Mouse (Mus musculus): Measurements from ENCODE around the gene Slc9a8. TPM values are rescaled to one million over a fixed set of nuclear protein-coding genes. Genes with fewer than 3 reads are reported as not detected.

Slc9a8 gene
- polyA plus RNA-seq, 1 experiment from 2014 or later = 25.9 TPM

GRCm38 (mm10) chr2:167423031-167423611 is 1.6 kb downstream of the Slc9a8 start:
- H3K27ac ChIP-seq (ENCODE audit: low read depth, low read length) = peak overlapping the region; percentile 99
- no peaks in the 10 kb centered on the region for H3K9me3 ChIP-seq (ENCODE audit: control insufficient read depth, low read length)
- no peak overlapping the region for H3K4me3 ChIP-seq (ENCODE audit: low read depth, low read length)
- peaks cover 24% of the 10 kb centered on the region for H3K36me3 ChIP-seq (ENCODE audit: control insufficient read depth, insufficient read depth, low read length)
- H3K9ac ChIP-seq (replicated peaks; ENCODE audit: low read depth, low read length) = peak overlapping the region; percentile 90; the same call in 1 of the 2 replicates
- no peak for ATAC-seq (ENCODE audit: low read depth)
- H3K4me2 ChIP-seq (ENCODE audit: low read depth, low read length) = peak overlapping the region; percentile 71
- H3K4me1 ChIP-seq (ENCODE audit: control insufficient read depth, insufficient read depth, low read length) = peaks cover 17% of the 10 kb centered on the region
- 92% methylated on average over 5 of the region's 5 CpGs for WGBS
- no peaks in the 10 kb centered on the region for H3K27me3 ChIP-seq (ENCODE audit: control insufficient read depth, insufficient read depth, low read length)

DNA sequence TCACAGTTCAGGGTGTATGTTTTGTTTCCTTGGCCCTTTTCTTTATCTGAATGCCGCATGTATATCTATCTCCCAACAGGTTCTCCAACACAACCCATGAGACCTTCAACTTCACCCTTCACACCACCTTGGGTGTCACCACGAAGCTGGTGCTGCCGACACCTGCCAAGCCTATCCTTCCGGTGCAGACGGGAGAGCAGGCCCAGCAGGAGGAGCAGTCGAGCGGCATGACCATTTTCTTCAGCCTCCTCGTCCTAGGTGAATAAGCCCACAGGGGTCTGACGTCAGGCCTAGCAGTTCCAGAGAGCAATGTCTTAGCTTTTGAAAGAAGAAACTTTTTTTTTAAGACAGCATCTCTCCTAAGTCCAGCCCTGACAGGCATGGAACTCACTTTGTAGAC is 2.5 kb downstream of the Slc9a8 start:
- Histone ChIP-seq H3K4me3 (ENCODE audit: low read depth, low read length) (no peak overlapping the region), H3K9ac (replicated peaks; ENCODE audit: low read depth, low read length) (no peak overlapping the region), H3K4me1 (ENCODE audit: control insufficient read depth, insufficient read depth, low read length) (peaks cover 17% of the 10 kb centered on the region), H3K4me2 (ENCODE audit: low read depth, low read length) (no peak overlapping the region), H3K27me3 (ENCODE audit: control insufficient read depth, insufficient read depth, low read length) (no peaks in the 10 kb centered on the region), H3K9me3 (ENCODE audit: control insufficient read depth, low read length) (no peaks in the 10 kb centered on the region), H3K27ac (ENCODE audit: low read depth, low read length) (no peak overlapping the region), H3K36me3 (ENCODE audit: control insufficient read depth, insufficient read depth, low read length) (peaks cover 24% of the 10 kb centered on the region)
- ATAC-seq (ENCODE audit: low read depth) = no peak
- WGBS = 87% methylated on average over 9 of the region's 9 CpGs

- Histone ChIP-seq H3K9ac (replicated peaks; ENCODE audit: low read depth, low read length) (no peak overlapping the region), H3K4me2 (ENCODE audit: low read depth, low read length) (no peak overlapping the region), H3K27ac (ENCODE audit: low read depth, low read length) (no peak overlapping the region), H3K4me3 (ENCODE audit: low read depth, low read length) (no peak overlapping the region), H3K4me1 (ENCODE audit: control insufficient read depth, insufficient read depth, low read length) (peaks cover 17% of the 10 kb centered on the region), H3K9me3 (ENCODE audit: control insufficient read depth, low read length) (no peaks in the 10 kb centered on the region), H3K36me3 (ENCODE audit: control insufficient read depth, insufficient read depth, low read length) (peaks cover 24% of the 10 kb centered on the region), H3K27me3 (ENCODE audit: control insufficient read depth, insufficient read depth, low read length) (no peaks in the 10 kb centered on the region)
- ATAC-seq (ENCODE audit: low read depth) = no peak
- 99% methylated on average over 3 of the region's 3 CpGs for WGBS
Observed at GRCm38 (mm10) chr2:167424516-167424915, 3.0 kb downstream of the Slc9a8 start.

- Histone ChIP-seq H3K4me1 (ENCODE audit: control insufficient read depth, insufficient read depth, low read length) (peaks cover 14% of the 10 kb centered on the region), H3K9me3 (ENCODE audit: control insufficient read depth, low read length) (no peaks in the 10 kb centered on the region), H3K27me3 (ENCODE audit: control insufficient read depth, insufficient read depth, low read length) (no peaks in the 10 kb centered on the region), H3K36me3 (ENCODE audit: control insufficient read depth, insufficient read depth, low read length) (peaks cover 24% of the 10 kb centered on the region), H3K9ac (replicated peaks; ENCODE audit: low read depth, low read length) (no peak overlapping the region), H3K4me3 (ENCODE audit: low read depth, low read length) (no peak overlapping the region), H3K27ac (ENCODE audit: low read depth, low read length) (no peak overlapping the region), H3K4me2 (ENCODE audit: low read depth, low read length) (no peak overlapping the region)
- 93% methylated on average over 6 of the region's 6 CpGs for WGBS
- no peak for ATAC-seq (ENCODE audit: low read depth)
Observed at GRCm38 (mm10) chr2:167425407-167425806, 3.9 kb downstream of the Slc9a8 start.

GRCm38 (mm10) chr2:167429596-167429995 is 8.1 kb downstream of the Slc9a8 start:
- no peak for ATAC-seq (ENCODE audit: low read depth)

DNA sequence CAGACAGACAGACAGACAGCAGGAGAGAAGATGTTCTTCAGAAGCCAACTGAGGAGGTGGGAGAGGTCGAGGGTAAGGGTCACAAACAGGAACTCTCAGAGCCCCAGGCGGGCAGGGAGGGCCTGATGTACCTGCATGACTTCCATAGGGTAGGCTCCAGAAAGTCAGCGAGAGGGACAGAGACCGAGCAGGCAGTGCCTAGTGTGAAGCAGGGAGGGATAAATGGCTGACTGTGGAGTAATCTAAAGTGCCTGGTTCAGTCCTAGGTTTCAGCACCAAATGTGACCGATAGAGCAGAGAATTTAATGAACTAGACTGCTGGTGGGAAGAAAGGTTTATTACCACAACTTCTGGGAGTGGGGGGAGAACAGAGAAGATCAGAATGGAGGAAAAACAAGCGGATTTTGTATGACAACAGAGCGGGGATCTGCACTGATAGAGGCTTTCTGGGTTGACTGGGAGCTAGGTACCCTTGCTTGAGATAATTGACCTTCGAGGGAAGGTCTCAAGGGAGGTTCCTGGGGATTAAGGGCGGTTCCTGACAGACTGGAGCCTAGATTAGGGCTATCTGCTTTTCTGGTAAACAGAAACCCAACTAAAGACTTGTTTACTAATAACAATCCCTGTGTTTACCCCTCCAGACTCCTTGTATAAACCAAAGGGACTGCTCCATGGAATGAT is 9.4 kb downstream of the Slc9a8 start:
- Histone ChIP-seq H3K4me1 (ENCODE audit: control insufficient read depth, insufficient read depth, low read length) (no peaks in the 10 kb centered on the region), H3K9me3 (ENCODE audit: control insufficient read depth, low read length) (no peaks in the 10 kb centered on the region), H3K27me3 (ENCODE audit: control insufficient read depth, insufficient read depth, low read length) (no peaks in the 10 kb centered on the region), H3K36me3 (ENCODE audit: control insufficient read depth, insufficient read depth, low read length) (peaks cover 9% of the 10 kb centered on the region), H3K4me3 (ENCODE audit: low read depth, low read length) (no peak overlapping the region), H3K4me2 (ENCODE audit: low read depth, low read length) (no peak overlapping the region), H3K9ac (replicated peaks; ENCODE audit: low read depth, low read length) (no peak overlapping the region), H3K27ac (ENCODE audit: low read depth, low read length) (no peak overlapping the region)
- 77% methylated on average over 9 of the region's 9 CpGs for WGBS
- ATAC-seq (ENCODE audit: low read depth) = no peak

More at GRCm38 (mm10) chr2:167429596-167429995, 8.1 kb downstream of the Slc9a8 start:
- Histone ChIP-seq H3K4me1 (ENCODE audit: control insufficient read depth, insufficient read depth, low read length) (no peaks in the 10 kb centered on the region), H3K27me3 (ENCODE audit: control insufficient read depth, insufficient read depth, low read length) (no peaks in the 10 kb centered on the region), H3K4me3 (ENCODE audit: low read depth, low read length) (no peak overlapping the region), H3K9me3 (ENCODE audit: control insufficient read depth, low read length) (no peaks in the 10 kb centered on the region), H3K9ac (replicated peaks; ENCODE audit: low read depth, low read length) (no peak overlapping the region), H3K4me2 (ENCODE audit: low read depth, low read length) (no peak overlapping the region), H3K27ac (ENCODE audit: low read depth, low read length) (no peak overlapping the region), H3K36me3 (ENCODE audit: control insufficient read depth, insufficient read depth, low read length) (peaks cover 19% of the 10 kb centered on the region)
- WGBS = 97% methylated on average over 5 of the region's 5 CpGs

DNA sequence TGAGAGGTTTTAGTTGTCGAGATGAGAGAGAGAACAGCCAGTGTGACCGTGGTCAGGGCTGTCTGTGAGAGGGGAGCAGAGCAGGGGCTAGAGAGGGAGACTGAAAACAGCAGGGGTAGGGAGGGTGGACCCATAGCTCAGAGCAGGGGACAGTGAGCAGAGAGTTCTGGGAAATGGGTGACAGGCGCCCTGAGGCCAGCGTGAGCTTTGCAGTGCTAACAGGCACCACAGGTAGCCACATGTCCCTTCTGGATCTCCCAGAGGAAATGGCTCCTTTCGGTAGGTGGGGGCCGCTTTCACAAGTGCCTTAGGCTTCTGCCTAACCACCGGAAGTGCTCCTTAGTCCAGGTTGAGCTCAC is 9.9 kb downstream of the Slc9a8 start:
- no peak overlapping the region for H3K4me2 ChIP-seq (ENCODE audit: low read depth, low read length)
- H3K36me3 ChIP-seq (ENCODE audit: control insufficient read depth, insufficient read depth, low read length) = peaks cover 7% of the 10 kb centered on the region
- H3K4me3 ChIP-seq (ENCODE audit: low read depth, low read length) = no peak overlapping the region
- 86% methylated on average over 7 of the region's 7 CpGs for WGBS
- no peak overlapping the region for H3K27ac ChIP-seq (ENCODE audit: low read depth, low read length)
- H3K4me1 ChIP-seq (ENCODE audit: control insufficient read depth, insufficient read depth, low read length) = no peaks in the 10 kb centered on the region
- H3K9me3 ChIP-seq (ENCODE audit: control insufficient read depth, low read length) = no peaks in the 10 kb centered on the region
- H3K9ac ChIP-seq (replicated peaks; ENCODE audit: low read depth, low read length) = no peak overlapping the region
- no peaks in the 10 kb centered on the region for H3K27me3 ChIP-seq (ENCODE audit: control insufficient read depth, insufficient read depth, low read length)
- no peak for ATAC-seq (ENCODE audit: low read depth)

GRCm38 (mm10) chr2:167434570-167434969 is 13.1 kb downstream of the Slc9a8 start:
- no peak overlapping the region for H3K27ac ChIP-seq (ENCODE audit: low read depth, low read length)
- H3K4me2 ChIP-seq (ENCODE audit: low read depth, low read length) = no peak overlapping the region
- no peak for ATAC-seq (ENCODE audit: low read depth)
- no peak overlapping the region for H3K4me3 ChIP-seq (ENCODE audit: low read depth, low read length)
- no peaks in the 10 kb centered on the region for H3K27me3 ChIP-seq (ENCODE audit: control insufficient read depth, insufficient read depth, low read length)
- H3K36me3 ChIP-seq (ENCODE audit: control insufficient read depth, insufficient read depth, low read length) = 0 out of 2 replicates have a peak, but pooled peaks cover 3% of the 10 kb centered on the region
- H3K9me3 ChIP-seq (ENCODE audit: control insufficient read depth, low read length) = no peaks in the 10 kb centered on the region
- H3K9ac ChIP-seq (replicated peaks; ENCODE audit: low read depth, low read length) = no peak overlapping the region
- 94% methylated on average over 6 of the region's 6 CpGs for WGBS
- H3K4me1 ChIP-seq (ENCODE audit: control insufficient read depth, insufficient read depth, low read length) = no peaks in the 10 kb centered on the region

GRCm38 (mm10) chr2:167435631-167436030 is 14.1 kb downstream of the Slc9a8 start:
- Histone ChIP-seq H3K27ac (ENCODE audit: low read depth, low read length) (no peak overlapping the region), H3K4me1 (ENCODE audit: control insufficient read depth, insufficient read depth, low read length) (no peaks in the 10 kb centered on the region), H3K9ac (replicated peaks; ENCODE audit: low read depth, low read length) (no peak overlapping the region), H3K9me3 (ENCODE audit: control insufficient read depth, low read length) (no peaks in the 10 kb centered on the region), H3K4me3 (ENCODE audit: low read depth, low read length) (no peak overlapping the region), H3K36me3 (ENCODE audit: control insufficient read depth, insufficient read depth, low read length) (0 out of 2 replicates have a peak, but pooled peaks cover 3% of the 10 kb centered on the region), H3K4me2 (ENCODE audit: low read depth, low read length) (no peak overlapping the region), H3K27me3 (ENCODE audit: control insufficient read depth, insufficient read depth, low read length) (no peaks in the 10 kb centered on the region)
- 93% methylated on average over 2 of the region's 2 CpGs for WGBS
- ATAC-seq (ENCODE audit: low read depth) = no peak
